Mouse (Mus musculus) R1 (cell line): Measurements from ENCODE around the gene Krtap3-3.
A peak's percentile ranks its signal among the peaks of the same experiment; 100 is the strongest.
"Not testable (repeated sequence)": the region's sequence is repeated elsewhere in the genome, so short reads cannot be mapped to it uniquely, and the experiment has no call there.

Source experiments
- DNase-seq: peaks from one replicate; pipeline ENCODE4 v3.0.0-alpha.2; 2018; ENCODE audit warnings: low read depth, low spot score

The Krtap3-3 gene

DNA sequence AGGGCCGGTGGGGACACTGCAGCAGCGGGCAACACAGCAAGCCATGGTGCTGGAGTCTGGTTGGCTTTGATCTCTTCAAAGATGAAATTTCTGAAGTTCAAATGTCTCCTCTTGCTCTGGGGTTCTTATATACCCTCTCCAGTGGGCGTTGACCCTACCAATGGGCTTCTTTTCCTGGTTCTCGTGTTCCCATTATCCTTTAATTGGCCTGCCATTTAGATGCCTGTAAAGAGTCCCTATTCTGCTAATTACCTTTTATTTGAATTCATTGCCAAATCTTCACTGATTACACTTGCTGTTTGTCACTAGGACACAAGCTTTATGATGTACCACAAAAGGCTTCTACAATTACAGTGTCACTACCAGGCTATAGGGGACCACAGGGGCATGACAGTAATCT, at the start of gene Krtap3-3:
Krtap3-3 (minus strand) TSS at position 101 of the 400 bp plus-strand sequence.
- no peak for DNase-seq

DNA sequence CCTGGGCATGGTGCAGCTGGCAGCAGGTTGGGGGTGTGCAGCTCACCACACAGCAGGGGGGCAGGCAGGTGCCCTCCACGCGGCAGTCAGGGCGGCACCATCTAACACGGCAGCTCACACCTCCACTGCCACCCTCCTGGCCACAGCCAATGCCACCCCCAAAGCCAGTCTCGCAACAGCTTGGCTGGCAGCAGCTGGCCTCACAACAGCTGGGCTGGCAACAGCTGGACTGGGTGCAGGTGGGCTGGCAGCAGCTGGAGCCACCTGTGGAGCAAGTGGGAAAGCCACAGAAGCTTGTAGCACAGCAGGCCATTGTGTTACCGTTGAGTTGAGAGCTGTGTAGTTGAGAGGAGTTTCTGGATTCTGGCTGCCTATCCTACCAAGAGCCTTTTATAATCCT, 47.1 kb upstream of the Krtap3-3 start, which contains the start of gene Krtap9-3:
Krtap9-3 (minus strand) TSS at position 364 of the 400 bp plus-strand sequence.
- not testable (repeated sequence) for DNase-seq

DNA sequence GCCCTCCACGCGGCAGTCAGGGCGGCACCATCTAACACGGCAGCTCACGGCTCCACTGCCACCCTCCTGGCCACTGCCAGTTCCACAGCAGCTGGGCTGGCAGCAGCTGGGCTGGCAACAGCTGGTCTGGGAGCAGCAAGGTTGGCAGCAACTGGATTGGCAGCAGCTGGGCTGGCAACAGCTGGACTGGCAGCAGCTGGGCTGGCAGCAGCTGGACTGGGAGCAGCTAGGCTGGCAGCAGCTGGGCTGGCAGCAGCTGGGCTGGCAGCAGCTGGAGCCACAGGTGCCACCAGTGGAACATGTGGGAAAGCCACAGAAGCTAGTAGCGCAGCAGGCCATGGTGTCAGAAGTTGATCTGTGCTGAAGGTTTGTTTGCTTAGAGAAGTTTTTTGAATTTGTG, 40.3 kb upstream of the Krtap3-3 start, which contains the start of gene Krtap1-3:
Krtap1-3 (minus strand) TSS at position 359 of the 400 bp plus-strand sequence.
- DNase-seq, result no peak

DNA sequence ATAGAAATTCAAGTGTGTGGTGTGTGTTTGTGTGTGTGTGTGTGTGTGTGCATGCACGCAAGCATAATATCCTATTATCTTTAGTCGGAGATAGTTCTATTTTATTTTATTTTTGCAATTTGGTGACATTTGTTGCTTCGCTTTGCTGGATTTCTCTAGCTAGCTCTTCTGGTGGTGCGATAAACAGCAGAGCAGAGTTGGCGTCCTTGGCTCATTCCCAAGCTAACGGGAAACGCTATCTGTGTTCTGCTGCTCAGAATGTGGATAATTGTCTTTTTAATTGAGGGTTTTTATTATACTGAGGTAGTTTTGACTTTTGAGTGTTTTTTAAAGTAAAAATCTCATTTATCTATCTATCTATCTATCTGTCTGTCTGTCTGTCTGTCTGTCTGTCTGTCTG, 34.4 kb upstream of the Krtap3-3 start:
- no peak for DNase-seq

DNA sequence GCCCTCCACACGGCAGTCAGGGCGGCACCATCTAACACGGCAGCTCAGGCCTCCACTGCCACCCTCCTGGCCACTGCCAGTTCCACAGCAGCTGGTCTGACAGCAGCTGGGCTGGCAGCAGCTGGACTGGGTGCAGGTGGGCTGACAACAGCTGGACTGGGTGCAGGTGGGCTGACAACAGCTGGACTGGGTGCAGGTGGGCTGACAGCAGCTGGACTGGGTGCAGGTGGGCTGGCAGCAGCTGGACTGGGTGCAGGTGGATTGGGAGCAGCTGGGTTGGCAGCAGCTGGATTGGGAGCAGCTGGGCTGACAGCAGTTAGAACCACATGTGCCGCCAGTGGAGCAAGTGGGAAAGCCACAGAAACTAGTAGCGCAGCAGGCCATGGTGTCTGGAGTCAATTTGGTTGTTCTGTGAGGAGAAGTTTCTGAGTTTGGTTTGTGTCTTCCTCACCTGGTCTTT, 32.6 kb upstream of the Krtap3-3 start, which contains the start of gene Krtap1-4:
Krtap1-4 (minus strand) TSS at position 410 of the 460 bp plus-strand sequence.
- DNase-seq, result no peak

DNA sequence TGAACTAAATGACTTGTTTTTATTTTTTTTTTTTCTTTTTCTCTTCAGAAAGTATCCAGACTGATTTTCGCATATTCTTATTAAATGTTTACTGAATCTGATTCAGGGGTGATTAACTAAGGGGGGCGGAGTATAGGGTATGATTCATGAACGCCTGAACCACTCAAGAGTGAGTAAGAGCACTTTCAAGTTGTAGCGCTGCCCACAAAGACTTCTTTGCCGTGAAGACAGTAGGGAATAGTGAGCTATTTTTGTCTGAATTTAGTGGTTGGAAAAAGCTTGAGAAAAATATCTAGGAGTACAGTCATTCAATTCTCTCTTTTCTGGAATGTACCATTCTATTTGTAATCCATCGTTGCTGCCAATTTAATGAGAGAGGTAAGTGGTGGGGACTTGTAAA, 30.9 kb upstream of the Krtap3-3 start:
- DNase-seq, result no peak

DNA sequence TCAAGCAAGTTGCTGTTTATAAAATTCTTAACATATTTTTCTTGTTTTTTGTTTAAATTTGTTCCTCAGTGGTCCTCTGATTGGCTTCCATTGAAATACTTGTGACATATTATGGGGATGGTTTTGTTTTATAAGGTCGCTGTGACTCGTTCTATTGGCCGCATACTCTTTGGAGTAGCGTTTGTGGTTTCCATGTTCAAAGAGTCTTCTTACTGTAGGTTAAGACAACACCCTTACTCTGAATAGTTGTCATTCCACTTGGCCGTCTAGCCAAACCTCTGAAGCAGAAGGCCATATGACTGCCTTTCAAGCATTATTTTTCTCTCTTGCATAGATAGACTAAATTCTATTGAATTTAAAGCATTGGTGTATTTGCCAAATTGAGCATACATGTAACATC, 30.4 kb upstream of the Krtap3-3 start:
- no peak for DNase-seq

DNA sequence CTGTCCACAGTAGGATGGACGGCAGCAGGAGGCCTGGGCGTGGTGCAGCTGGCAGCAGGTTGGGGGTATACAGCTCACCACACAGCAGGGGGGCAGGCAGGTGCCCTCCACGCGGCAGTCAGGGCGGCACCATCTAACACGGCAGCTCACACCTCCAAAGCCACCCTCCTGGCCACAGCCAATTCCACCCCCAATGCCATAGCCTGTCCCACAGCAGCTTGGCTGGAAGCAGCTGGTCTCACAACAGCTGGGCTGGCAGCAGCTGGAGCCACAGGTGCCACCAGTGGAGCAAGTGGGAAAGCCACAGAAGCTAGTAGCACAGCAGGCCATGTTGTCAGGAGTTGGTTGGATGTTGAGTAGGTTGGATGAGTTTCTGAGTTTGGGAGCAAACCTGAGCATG, 30.0 kb upstream of the Krtap3-3 start, which contains the start of gene Krtap1-5:
Krtap1-5 (minus strand) TSS at position 381 of the 400 bp plus-strand sequence.
- DNase-seq, result no peak

DNA sequence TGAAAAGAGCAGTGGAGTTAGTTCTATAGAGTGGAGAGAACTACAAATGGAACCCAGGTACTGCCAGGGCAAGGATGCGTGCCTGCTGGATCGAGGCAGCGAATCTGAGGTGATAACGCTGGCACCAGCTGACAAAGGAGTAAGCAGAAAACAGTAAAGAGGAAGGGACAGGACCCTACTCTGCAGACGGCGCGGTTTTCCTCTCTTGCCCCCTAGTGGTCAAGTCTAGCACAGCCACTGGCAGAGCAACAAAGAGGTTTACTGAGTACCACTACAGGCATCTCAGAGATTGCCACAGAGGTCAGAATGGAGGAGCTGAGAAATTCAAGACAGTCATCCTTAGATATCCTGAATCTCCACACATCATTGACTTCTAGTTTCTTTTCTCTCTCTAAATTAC, 23.4 kb upstream of the Krtap3-3 start:
- peak; percentile 71 for DNase-seq

DNA sequence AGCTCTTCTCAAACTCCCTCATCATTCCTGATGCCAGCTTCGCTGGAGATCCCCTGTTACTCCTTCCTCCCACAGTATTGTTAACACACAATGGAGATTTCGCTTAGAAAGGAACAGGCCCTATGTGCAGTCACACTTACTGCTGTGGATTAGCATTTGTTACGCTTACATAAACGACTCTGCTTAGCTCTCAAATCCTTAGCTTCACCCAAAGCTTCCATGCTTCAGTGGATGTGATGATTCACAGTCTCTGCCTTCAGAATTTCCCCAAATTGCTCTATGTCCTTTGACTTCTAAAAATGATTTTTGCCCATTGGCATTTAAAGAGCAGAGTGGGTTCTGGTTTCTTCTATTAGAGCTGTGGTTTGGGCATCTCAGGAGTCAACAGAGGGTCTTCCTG, 22.5 kb upstream of the Krtap3-3 start:
- no peak for DNase-seq

DNA sequence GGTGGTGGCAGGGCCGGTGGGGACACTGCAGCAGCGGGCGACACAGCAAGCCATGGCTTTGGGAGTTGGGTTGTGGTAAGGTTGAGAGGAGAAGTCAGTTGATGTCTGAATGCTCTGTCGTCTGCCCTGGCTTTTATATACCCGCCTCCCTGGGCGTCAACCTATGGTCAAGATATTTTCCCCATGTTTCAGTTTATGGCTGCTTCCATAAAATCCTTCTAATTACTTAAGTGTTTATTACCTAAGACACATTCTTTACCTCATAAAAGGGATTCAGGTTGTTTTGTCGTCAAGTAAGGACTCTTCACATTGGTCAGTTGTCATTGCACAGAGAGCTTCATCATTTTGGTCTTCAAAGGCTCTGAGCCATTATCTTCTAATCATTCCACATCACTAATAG, 15.9 kb upstream of the Krtap3-3 start, which contains the start of gene Krtap3-1:
Krtap3-1 (minus strand) TSS at position 101 of the 400 bp plus-strand sequence.
- DNase-seq, result no peak

DNA sequence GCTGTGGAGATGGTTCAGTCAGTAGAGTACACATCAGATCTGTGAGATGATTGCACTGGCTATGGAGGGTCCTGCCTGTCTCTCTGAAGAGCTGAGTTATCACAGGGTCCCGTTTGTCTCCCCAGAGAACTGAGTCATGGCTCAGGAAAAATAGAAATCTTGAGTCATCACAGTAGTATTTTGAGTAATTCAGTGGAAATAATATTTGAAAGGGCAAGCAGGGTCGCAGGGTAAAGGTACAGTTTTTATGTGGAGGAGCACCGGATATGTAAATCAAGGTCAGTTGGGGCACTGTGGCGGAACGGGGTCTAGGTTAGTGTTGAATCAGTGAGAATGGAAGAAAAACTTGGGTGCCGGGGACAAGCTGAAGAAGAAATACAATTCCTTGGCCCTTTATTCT, 11.9 kb upstream of the Krtap3-3 start:
- no peak for DNase-seq

DNA sequence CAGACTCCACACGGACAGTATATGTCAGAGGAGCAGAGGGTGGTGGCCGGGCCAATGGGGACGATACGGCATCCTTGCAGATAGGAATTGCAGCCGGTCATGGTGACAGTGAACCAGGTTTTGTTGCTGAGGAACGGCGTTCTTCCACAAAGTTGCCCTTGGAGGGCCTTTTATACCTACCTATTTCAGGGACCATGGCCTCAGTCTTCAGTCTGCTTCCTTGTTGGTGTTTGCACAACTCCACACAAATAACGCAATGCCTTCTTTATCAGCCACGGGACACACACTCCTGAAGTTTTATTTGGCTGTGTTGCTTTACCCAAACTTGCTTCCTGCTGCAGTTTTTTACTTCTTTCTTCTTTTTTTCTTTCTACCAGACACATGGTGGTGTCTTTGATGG, 8.7 kb upstream of the Krtap3-3 start, which contains the start of gene Gm11939:
Gm11939 (minus strand) TSS at position 101 of the 400 bp plus-strand sequence.
- no peak for DNase-seq

DNA sequence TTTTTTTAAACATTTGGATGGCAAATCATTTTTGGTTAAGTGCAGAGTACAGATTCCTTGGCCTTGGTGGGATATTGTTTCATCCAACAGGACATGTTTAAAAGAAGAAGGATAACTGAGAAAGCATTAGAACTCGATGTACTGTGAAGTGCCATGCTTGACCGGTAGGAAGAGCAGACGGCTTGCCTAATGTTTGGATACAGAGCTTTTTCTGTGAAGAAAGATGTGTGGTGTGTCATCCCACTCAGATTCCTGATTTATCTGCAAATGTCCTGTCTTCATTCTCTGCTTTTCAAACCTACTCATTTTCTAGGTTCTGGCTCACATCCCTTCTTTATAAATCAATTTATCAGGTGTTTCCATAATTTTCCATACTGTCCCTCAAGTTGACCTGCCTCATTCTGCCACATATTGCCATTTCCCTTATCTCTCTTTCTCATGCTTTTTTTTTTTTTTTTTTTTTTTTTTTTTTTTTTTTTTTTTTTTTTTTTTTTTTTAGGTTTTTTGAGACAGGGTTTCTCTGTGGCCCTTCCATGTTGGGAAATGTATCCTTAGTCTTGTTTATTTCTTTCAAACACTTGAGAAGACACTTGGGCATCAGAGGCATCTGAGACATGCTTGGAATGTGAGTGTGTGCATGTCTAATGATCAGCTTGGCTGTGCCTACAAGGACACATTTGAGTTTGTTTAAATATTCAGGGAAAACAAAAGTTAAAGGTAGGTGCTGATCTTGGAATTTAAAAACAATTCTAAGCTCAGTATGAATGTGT, 7.5 kb upstream of the Krtap3-3 start:
- DNase-seq, result no peak

DNA sequence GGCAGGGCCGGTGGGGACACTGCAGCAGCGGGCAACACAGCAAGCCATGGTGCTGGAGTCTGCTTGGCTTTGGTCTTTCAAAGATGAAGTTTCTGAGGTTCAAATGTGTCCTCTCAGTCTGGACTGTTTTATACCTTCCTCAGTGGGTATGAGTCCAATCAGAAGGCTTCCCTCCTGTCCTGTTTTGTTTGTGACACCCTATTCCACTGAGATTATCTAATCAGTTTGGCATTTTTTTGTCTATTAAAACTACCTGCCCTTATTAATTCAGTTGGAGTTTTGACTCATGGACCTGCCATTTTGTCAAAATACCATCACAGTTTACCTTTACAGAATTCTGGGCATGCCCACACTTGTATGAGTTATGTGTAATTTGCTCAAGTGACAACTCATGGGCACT, 6.1 kb upstream of the Krtap3-3 start, which contains the start of gene Krtap3-2:
Krtap3-2 (minus strand) TSS at position 101 of the 400 bp plus-strand sequence.
- DNase-seq, result no peak

DNA sequence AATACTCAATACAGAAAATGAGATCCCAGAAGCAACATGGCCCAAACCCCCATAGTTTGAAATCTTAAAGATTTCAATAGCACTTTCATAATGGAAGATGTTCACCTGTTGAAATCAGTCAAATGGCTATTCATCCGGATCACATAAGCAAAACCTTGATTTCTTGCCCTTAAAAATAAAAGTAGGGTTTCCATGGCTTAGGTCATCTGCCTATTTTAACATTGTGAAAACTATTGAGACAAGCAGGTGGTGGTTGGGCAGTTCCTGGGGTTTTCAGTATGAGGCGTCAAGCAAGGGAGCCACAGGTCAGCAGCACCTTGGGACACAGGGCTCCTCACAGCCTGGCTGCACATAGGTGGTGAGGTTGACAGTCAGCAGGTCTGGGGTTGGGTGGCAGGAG, 5.5 kb upstream of the Krtap3-3 start:
- DNase-seq, result no peak

DNA sequence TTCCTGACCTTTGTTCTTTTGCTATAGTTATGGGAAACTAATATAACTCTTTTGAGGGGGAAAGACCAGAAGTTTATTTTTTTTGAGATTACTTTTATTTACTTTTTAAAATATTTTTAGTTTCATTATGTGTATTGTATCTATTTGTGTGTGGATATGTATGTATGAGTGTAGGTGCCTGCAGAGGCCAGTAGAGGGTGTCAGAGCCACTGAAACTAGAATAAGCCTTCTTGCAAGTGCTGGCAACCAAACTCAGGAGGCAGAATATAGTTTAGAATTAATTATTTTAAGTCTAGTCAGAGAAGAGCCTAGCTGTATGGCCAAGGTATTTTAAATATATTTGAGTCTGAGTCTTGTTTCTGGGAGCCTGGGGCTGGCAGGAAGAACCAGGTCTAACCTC, 2.8 kb downstream of the Krtap3-3 start:
- DNase-seq, result peak; percentile 27

DNA sequence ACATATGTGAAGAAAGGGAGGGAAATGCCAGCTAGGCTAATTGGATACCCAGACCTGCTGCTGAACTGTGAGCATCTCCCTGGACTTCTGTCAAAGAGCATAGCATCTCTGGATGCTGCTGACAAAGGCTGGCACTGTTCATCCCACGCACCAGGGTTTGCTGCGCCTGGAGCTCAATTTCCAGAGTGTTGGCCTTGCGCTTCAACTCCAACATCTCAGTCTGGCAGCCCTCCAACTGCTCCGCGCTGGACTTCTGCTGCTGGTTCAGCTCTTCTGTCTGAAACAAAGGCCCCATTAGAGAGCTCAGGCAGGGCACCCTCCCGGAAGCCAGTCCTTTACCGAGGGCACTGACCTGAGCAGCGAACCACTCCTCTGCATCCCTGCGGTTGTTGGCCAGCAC, 10.9 kb downstream of the Krtap3-3 start:
- no peak for DNase-seq

DNA sequence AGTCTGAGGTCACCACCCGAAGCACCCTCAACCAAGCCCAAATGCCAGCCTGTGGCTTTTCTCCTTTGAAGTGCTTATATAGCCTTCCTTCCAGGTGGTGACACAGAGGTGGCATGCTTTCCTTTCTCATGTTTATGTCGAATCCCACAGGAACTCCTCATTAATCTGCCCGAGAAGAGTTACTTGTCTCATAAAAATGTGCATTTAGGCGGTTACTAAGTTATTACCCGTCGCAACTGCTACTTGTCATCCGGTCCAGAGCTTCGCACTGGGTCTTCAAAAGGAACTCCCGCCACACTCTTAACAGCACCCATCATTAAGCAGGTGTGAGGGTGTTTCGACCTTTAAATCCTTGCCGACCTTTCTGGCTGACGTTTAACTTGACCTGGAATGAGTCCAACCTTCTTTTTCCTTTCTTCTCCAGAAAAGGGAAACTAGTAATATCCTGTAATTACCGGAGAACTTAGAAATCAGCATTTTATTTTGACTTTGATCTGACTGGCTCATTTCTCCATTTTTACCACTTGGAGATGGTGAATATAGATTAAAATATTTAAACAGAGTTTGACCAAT, 29.3 kb downstream of the Krtap3-3 start, which contains the start of gene Krt39:
Krt39 (minus strand) TSS at position 51 of the 573 bp plus-strand sequence.
- DNase-seq, result no peak

DNA sequence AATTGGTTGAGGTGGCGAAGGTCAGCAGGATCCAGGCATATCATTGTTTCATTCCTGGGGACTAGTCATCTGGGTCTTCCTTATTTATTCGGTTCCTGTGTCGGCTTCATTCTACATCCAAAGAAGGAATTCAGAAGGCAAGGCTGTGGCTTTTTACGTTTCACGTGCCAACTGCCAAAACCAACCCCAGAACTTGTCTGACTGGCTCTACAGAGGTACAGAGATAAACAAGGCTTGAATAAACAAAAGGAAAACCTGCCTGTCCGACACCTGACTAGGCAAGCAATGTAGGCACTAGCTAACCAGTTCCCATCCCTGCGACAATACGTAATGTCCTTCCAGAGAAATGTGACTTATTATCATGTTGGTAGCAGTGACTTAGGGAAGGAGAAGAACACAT, 36.6 kb downstream of the Krtap3-3 start:
- DNase-seq, result no peak
